Mouse (Mus musculus): ENCODE data around the gene Shoc2. TPM values are rescaled to one million over a fixed set of nuclear protein-coding genes. Genes with fewer than 3 reads are reported as not detected.
"Not testable (repeated sequence)": the region's sequence is repeated elsewhere in the genome, so short reads cannot be mapped to it uniquely, and the experiment has no call there.

The Shoc2 gene
- total RNA-seq, 2 experiments from 2014 or later, result 52.0 to 53.6 TPM

DNA sequence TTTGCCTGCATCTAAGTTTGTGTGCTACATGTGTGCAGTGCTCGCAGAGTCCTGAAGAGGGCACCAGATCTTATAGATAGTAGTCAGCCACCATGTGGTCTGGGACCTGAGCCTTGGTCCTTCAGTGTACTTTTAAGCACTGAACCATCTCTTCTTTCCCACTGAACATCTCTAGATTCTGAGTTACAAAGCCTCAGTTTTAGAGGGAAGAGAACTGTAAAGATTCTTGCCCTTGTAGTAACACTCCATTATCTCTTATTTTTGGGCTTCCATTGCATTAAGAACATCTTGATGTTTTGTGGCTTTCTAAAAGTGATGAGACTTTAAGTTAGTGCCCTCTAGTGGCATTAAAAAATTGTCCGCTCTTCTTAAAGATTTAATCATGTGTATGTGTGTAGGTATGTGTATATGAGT is 18.8 kb upstream of the Shoc2 start:
- peak in 1 of 2 experiments; percentile 36 for DNase-seq (ENCODE audit: low spot score in 2 of 2)
- intact Hi-C loops (cut with DNase I), result loop anchor here (5.0 kb wide), 2 partner anchors 158 to 278 kb away; no protein-coding TSS in a partner anchor

DNA sequence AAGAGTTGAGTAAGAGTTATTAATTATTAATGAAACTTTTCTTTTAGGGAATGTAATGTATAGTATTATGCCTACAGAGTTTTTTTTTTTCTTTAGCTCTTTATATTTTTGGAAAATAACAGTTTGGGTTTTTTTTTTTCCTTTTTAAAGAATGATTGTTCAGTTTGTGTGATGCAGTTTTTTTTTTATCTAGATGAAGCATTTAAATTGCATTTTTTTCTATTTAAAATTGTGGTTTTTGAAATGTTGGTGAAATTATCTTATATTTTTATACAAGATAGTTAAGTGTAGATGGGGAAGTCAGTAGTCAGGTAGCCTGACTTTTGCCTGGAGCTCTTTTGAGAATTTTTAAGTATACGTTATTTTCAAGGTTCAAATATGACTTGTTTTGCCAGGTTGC is 17.4 kb upstream of the Shoc2 start:
- intact Hi-C loops (cut with DNase I), result loop anchor here (5.0 kb wide), 2 partner anchors 159 to 279 kb away; no protein-coding TSS in a partner anchor
- no peak for DNase-seq (ENCODE audit: low spot score in 2 of 2)

DNA sequence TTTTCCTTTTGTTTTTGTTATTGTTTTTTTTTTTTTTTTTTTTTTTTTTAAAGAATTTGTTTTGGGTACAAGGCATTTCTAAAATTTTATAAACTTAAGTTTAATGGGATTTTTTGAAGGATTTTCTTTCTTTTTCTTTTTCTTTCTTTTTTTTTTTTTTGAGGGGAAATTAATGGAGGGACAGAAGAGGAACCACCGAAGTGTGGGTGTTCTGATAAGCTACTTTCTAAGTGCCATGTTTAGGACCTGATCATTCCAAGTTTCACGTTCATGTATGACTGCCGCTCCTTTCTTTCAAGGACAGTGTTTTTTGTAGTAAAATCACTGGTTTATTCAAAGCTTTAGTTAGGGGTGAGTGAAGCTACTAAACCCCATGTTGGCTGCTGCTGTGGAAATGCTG is 14.9 kb upstream of the Shoc2 start:
- DNase-seq (ENCODE audit: low spot score in 2 of 2), result no peak
- intact Hi-C loops (cut with DNase I), result loop anchor here (5.0 kb wide), 2 partner anchors 162 to 282 kb away; no protein-coding TSS in a partner anchor

DNA sequence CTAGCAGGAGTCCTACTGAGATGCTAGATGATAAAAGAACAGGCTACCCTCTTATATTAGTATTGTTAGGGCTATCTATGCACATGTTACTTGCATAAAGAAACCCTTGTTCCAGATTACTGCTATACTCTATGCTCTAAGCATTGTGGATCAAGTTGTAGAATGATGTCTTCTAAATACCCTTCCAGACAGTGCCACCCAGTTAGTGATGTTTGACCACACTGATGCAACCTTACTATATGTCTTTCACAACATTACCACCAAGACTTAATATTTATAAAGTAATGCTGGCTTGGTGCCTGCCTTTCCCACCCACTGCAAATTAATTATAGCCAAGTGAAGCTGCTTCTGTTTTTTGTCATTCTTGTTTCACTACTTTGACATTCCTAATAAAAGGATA is 11.1 kb upstream of the Shoc2 start:
- no peak for DNase-seq (ENCODE audit: low spot score in 2 of 2)
- intact Hi-C loops (cut with DNase I), result no loop called here

DNA sequence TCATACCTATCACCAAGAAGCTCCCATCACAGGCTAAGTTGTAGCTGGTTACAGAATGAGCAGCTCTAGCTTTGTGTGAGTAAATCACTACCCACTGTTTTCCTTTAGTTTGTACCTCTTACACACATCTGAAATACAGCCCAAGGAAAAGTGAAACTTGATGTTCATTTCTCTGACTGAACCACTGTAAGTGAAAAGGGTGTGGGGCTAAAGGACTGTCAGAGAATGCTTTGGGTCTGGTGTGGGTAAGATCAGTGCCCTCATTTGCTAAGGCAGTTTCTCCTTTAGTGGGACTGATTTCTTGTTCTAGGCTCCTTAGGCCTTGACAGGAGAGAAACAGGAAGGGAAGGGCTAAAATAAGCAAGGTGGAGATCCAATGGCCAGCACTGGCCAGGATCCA is 10.1 kb upstream of the Shoc2 start:
- DNase-seq (ENCODE audit: low spot score in 2 of 2), result no peak
- intact Hi-C loops (cut with DNase I), result no loop called here

DNA sequence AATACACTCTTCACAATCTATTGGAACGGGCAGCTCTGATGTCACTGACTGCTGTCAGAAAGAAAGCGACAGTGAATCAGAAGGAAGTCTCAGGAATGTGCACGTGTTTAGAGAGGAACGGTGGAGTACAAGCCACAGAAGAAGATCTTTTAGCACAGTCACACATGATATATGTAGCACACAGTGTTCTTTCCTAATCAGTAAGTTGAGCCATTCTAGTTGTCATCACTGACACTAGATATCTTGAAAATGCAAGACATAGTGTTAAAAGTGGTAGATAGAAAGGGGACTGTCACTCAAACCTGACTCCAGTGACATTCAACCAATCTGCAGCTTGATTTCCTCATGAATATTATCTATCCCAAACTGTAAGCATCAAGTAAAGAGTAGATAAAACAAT is 4.6 kb upstream of the Shoc2 start:
- DNase-seq (ENCODE audit: low spot score in 2 of 2), result no peak
- intact Hi-C loops (cut with DNase I), result no loop called here

DNA sequence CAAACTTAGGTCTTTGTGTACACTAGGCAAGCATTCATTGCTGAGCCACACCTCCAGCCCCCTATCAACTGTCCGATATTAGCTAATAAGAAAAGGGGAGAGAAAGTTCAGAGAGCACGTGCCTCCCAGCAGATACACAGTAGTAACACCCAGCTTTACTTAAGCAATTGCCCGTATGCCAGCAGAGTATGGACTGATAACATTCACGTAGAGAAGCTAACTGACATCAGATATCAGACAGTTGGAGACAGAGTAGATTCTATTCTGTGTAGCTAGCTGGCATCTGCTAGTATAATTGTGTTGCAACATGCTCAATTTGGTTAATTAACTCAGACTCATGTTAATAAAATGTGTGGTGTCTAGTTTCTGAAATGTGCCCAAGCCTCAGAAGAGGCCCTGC is 3.0 kb upstream of the Shoc2 start:
- intact Hi-C loops (cut with DNase I), result no loop called here
- DNase-seq (ENCODE audit: low spot score in 2 of 2), result no peak

DNA sequence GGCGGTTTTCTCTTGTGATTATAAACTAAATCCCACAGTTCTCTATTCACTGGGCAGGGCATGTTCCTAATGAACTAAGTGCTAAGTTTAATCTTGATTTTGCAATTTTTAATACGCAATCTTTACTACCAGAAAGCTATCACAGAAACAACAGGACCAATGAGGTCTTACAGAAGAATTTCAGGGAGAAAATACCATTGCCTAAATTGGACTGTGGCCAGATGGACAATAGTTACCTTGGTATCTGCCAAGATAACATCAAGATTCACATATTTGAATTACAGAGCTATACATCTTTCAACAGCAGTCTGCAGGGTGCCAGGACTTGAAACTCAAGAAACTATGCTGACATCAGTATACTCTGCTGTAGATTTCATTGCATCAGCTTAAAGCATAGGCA is 1.8 kb upstream of the Shoc2 start:
- intact Hi-C loops (cut with DNase I), result no loop called here
- DNase-seq (ENCODE audit: low spot score in 2 of 2), result no peak

DNA sequence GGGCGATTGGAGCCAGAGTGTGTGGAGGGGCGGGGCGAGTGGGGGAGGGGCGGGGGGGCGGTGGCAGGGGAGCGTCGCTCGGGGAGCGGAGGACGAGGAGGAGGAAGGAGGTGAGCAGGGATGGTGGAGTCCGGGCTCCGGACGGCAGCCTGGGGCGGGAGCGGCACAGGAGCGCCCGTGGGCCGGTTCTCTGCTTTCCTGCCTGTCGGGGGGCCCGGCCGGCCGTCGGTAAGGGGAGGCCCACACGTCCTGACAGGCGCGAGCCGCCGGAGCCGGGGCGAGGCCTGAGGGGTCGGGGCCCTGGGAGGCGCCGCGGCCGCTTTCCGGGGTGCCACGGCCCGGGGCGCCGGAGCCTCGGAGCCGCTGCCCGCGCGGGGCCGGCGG is 672 bp downstream of the Shoc2 start:
- no peak for DNase-seq (ENCODE audit: low spot score in 2 of 2)
- intact Hi-C loops (cut with DNase I), result loop anchor here (5.0 kb wide), 1 partner anchor 1118 kb away; no protein-coding TSS in a partner anchor

DNA sequence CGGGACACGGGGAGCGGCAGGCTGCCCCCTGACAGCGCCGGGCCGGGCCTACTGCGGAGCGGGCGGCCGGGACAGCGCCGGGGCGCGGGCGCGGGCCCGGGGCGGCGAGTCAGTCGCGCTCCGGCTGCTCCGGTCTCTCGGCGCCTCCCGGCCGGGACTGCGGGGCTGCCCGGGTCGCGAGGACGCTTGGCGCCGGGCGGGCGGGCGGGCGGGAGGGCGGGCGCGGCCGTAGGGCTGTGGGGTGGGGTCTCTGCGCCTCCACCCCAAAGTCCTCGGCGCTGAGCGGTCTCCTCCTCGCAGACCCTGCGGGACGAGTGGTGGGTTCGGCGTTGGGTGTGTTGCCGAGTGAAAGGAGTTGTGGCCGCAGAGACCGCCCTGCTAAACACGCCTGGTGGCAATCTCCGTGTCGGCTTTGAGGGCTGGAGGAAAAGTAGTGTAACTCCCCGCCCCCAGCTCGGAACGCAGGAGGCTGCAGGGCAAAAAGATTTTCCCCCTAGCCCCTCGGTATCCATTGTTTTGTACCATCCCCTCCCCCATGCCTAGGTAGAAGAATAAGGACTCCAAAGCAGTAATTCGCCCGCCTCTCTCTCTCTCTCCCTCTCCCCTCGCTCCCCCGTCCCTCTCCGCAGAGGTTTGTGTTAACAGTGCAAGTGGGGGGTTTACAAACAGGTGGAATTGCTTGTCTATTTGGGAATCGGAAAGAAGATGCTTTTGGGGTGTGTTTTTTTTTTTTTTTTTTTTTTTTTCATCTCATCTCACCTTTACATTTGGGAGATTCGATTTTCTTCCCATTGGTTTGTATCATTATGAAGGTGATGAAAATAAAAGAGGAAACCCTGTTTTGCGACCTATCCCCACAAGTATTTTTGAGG is 1.3 kb downstream of the Shoc2 start:
- peak; percentile 24 to 34 for DNase-seq (ENCODE audit: low spot score in 2 of 2)
- intact Hi-C loops (cut with DNase I), result loop anchor here (5.0 kb wide), 1 partner anchor 1117 kb away; no protein-coding TSS in a partner anchor

DNA sequence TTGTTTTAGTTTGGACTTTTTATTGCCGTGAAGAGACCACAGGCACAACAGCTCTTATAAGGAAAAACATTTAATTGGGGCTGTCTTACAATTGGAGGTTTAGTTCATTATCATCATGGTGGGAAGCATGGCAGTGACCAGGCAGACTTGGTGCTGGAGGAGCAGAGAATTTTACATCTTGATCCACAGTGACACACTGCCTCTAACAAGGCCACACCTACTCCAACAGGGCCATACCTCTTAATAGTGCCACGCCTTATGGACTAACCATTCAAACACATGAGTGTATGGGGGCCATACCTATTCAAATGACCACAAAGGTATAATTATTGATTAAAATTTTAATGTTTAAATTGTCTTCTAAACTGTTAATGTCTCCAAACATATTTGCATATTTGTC is 13.4 kb downstream of the Shoc2 start:
- intact Hi-C loops (cut with DNase I), result no loop called here
- no peak for DNase-seq (ENCODE audit: low spot score in 2 of 2)

DNA sequence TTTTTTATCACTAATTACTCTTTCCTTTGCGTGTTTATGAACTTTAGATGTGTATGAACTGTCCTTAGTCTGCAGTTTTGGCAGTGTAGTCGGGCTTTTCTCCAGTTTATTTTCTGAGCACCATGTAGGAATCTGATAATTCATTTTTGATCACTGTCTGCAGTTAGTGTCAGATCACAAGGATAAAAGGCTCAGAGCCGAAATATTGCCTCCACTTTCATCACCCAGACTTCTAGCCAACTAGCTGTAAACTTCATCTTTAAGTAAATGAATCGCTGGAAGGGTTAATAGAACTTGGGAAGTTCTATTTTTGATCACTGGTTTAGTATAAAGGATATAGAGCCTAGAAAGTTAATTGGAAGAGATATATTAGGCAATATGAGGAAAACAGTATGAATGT is 18.4 kb downstream of the Shoc2 start:
- no peak for DNase-seq (ENCODE audit: low spot score in 2 of 2)
- intact Hi-C loops (cut with DNase I), result no loop called here

DNA sequence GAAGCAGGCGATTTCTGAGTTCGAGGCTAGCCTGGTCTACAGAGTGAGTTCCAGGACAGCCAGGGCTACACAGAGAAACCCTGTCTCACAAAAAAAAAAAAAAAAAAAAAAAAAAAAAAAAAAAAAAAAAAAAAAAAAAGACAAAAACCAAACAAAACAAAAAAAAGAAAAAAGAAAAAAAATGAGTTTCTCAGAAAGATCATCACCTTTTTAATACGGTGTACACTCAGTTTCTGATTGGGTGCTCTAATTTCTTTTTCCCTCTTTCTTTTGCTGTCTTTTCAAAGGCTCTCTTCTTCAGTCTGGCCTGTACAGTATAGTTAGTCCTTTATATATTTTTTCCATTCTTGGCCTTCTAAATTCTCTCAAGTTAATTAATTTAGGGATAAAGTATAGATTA is 20.2 kb downstream of the Shoc2 start:
- DNase-seq (ENCODE audit: low spot score in 2 of 2); intact Hi-C loops (cut with DNase I): not testable (repeated sequence)

DNA sequence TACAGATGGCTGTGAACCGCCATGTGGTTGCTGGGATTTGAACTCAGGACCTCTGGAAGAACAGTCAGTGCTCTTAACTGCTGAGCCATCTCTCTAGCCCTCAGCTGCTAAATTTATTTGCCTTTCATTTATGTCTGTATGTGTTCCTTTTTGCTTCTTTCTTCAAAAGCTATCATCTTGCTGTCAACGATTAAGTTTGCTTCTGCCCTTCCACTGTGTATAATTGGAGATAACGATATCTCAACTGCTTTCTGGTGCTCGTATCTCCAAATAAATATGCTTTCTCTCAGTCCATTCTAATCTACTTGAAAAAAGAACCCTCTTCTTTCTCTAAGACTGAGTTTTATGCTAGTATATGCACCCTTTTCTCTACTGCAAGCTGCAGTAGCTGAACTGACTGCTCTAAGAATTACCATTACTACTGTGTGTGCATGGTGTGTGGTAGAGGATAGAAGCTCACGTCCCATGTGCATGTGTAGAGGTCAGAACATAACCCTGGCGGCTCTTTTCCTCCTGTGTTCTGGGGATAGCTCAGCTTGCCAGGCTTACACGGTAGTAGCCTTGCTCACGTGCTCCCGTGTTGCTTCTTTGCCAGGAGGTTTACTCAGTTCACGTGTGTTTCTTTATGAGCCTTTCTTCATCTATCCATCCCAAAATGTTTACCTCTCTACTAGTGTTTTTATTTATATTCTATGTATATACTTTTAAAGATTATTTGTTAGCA is 21.0 kb downstream of the Shoc2 start:
- no peak for DNase-seq (ENCODE audit: low spot score in 2 of 2)
- intact Hi-C loops (cut with DNase I), result no loop called here

DNA sequence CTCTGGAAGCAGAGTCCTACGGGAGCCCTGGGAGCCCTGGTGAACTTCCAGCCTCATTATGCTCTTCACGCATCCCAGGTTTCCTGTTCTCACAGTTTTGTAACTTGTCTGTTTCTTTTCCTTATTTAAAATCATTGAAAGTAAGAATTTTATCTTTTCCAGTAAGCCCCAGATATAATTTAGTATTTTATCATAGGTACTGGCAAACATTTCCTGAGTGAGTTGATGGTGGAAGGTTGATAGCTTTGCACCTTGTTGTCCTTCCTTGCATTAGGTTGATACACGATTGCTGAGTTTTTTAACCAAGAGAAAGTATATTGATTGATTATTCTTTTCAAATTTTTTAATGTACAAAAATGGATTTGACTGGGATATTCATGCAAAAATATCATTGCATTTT is 25.1 kb downstream of the Shoc2 start:
- intact Hi-C loops (cut with DNase I), result no loop called here
- no peak for DNase-seq (ENCODE audit: low spot score in 2 of 2)

DNA sequence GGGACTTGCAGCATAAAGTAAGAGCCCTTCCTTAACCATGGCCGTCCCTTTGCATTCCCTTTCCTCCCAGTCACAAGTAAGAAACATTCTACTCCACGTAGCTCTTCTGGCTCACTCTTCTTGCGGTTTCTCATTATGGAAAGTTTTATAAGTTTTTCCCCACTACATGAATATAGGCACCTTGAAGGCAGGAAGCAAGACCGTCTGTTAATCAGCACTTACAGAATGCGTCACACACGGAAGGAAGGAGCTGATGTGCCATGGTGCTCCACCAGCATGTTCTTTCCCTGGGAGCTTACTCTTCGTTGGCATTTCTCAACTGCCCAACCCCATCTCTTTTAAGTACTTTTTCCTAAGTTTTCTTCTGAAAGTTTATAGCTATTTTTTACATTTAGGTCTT is 27.8 kb downstream of the Shoc2 start:
- intact Hi-C loops (cut with DNase I), result no loop called here
- DNase-seq (ENCODE audit: low spot score in 2 of 2), result no peak

DNA sequence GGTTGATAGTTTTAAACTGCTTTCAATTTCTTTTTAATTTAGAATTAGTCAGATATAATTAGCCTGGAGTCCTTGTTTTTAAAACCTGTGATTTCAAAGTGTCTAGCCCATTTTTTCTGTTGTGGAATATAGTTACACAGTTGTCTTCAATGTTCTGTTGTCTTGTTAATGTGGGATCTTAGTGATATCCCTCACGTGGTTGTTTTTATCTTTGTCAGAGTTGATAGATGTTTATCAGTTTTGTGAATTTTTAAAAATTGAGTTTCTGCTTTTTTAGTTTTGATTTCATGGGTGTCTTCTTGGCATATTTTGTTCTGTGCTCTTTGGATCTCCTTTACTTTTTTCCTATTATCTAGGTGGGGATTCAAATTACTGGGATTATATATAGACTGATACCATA is 29.6 kb downstream of the Shoc2 start:
- intact Hi-C loops (cut with DNase I), result no loop called here
- no peak for DNase-seq (ENCODE audit: low spot score in 2 of 2)

DNA sequence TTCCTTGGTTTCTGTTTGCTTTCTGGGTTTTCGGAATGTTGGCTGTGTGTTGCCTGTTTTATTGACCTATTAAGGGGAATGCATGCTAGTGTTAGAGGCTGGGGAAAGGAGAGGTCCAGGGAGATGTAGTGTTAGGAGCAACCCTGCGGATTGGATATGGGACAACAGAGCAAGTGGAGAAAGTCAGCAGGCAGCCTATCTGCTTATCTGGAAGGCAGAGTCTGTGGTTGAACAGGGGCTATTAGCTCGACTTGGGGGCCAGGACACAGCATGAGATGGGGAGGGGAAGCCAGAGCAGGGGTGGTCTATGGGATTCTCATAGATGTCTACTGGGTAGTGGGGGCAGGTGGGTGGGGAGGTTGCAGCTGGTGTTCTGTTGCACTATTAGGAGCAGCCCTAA is 37.9 kb downstream of the Shoc2 start:
- DNase-seq (ENCODE audit: low spot score in 2 of 2), result no peak
- intact Hi-C loops (cut with DNase I), result no loop called here

DNA sequence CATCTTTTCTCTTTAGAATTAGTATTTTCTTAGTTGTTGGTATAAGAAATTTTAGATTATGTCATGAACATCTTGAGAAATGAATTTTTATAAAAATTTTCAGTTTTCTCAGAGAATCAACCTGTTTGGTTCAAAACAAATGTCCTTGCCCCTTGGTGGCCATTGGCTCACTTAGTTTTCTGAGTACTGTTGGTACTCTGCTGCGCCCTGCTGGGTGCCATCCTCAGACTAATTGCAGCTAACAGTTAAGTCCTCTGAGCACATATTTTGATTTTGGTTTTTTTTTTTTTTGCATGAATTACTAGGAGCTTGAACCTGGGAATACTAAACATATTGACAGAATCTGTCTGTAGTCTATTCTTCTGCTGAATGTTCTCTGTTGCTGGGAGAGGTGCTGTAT is 39.2 kb downstream of the Shoc2 start:
- no peak for DNase-seq (ENCODE audit: low spot score in 2 of 2)
- intact Hi-C loops (cut with DNase I), result no loop called here

DNA sequence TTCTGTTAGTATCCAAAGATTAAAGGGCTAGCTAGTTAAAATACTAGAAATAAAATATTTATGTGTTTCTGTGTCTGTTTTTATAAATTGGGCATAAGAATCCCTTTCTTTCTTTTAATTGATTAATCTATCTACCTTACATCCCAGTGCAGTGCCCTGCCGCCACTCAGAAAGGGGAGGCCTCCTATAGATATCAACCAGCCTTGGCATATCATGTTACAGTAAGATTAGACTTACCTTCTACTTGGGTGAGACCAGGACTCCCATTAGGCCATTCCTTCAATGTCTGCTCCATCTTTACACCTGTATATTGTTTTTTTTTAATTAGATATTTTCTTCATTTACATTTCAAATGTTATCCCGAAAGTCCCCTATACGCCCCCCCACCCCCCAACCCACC is 40.5 kb downstream of the Shoc2 start:
- DNase-seq (ENCODE audit: low spot score in 2 of 2), result no peak
- intact Hi-C loops (cut with DNase I), result no loop called here

DNA sequence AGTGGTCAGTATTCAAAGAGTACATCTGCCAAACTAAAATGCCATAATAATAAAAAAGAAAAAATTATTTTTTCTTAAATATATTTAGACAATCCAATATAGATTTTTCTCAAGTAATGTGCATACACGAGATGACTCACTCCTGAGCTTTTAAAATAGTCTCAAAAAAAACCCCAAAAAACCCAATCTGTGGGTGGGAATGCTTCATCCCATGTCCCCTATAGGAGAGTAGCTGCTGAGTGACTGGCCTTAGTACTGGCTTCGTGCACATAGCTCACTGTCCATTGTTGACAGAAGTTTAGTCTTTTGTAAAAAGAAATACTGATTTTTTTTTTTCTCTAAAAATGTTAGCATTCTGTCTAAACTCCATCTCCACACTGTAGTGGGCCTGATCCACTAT is 46.4 kb downstream of the Shoc2 start:
- intact Hi-C loops (cut with DNase I), result no loop called here
- DNase-seq (ENCODE audit: low spot score in 2 of 2), result peak in 1 of 2 experiments; percentile 61
